Mouse (Mus musculus): Measurements from ENCODE around the gene Hsd17b10. TPM values are rescaled to one million over a fixed set of nuclear protein-coding genes. Genes with fewer than 3 reads are reported as not detected.

Gene Hsd17b10
- 188 and 189 TPM in 2 replicates for polyA plus RNA-seq (2015; fragmentation: Nextera tagmentation; extraction: Ambion mirVana)

DNA sequence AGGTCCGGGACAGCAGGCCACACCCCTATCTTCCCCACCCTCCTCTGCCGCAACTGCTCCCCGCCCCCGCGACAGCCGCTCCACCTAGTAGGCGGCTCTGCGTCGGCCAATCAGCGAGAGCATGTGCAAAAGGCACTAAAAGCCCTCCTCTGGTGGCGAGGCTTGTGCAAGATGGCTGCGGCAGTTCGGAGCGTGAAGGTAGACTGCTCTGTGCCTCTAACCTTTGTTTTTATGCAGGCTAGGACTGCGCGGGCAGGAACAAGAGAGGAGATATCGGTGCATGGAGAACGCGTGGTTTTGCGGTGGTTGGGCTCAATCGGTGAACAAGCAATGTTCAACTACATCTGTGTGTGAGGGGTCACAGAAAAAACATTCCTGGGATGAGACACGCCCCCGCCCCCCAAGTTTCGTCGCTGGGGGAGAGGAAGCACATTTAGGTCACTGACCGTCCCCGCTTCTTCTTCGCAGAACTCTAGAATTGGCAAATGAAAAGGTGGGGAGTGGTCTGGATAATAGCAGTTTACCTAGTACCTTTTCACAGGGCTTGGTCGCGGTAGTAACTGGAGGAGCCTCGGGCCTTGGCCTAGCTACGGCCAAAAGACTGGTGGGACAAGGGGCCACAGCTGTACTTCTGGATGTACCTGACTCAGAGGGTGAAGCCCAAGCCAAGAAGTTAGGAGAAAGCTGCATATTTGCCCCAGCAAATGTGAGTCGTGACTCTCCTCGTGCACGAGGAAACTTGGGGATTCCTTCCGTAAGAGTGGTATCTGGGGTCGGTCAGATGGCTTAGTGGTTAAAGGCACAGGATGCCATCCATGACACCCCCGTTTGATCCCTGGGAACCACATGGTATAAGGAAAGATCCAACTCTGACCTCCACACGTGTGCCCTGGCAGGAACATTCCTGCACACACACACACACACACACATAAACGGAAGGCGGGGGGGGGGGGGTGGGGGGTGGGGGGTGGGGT is at the start of gene Hsd17b10:
Hsd17b10 (plus strand) TSS at position 109 of the 974 bp plus-strand sequence.
- H3K4me1 ChIP-seq: no peaks in the 10 kb centered on the region
- peaks cover 42% of the 10 kb centered on the region for H3K27me3 ChIP-seq
- ATAC-seq (ENCODE audit: insufficient number of reproducible peaks, low FRiP score, low TSS enrichment, low read depth): peak; percentile 92
- H3K36me3 ChIP-seq: peaks cover 12% of the 10 kb centered on the region
- 23% methylated on average over 39 of the region's 41 CpGs for WGBS
- peak within 1 kb of the TSS; percentile 28; the same call in 1 of the 2 replicates for H3K9ac ChIP-seq
- H3K4me2 ChIP-seq: peak within 1 kb of the TSS; percentile 53
- peak within 1 kb of the TSS; percentile 71 for H3K27ac ChIP-seq
- peak within 1 kb of the TSS; percentile 48 for H3K4me3 ChIP-seq
- H3K9me3 ChIP-seq: no peaks in the 10 kb centered on the region

DNA sequence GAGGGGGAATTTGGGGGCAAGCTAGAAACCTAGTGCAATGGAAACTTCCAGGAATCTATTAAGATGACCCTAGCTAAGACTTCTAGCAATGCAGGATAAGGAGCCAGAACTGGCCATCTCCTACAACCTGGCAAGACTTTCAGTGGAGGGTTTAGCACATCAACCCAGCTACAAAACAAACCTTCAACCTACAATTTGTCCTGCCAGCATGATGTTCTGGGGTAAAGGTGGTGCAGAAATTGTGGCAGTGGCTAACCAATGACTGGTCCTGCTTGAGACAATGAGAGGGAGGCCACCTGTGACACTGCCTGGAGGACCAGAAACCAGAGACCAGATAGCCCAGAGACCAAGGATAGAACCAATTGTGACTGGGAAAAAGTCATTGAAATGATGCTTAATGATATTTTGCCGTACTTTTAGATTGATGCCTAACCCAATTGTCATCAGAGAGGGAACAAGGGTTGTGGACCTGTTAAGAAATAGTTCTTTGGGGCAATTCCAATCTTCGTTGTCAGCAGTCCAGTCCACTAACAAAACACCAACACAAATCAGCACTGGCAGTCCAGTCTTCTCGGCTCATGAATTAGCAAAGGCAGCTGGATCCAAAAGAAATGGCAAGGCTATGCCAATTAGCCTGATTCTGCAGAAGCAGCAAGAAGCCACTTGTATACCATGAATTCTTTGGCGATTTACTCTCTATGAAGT is 2.5 kb upstream of the Hsd17b10 start:
- H3K9me3 ChIP-seq: no peaks in the 10 kb centered on the region
- H3K9ac ChIP-seq: no peak overlapping the region
- H3K4me2 ChIP-seq: no peak overlapping the region
- H3K27me3 ChIP-seq: peaks cover 43% of the 10 kb centered on the region
- no peak overlapping the region for H3K27ac ChIP-seq
- H3K4me3 ChIP-seq: no peak overlapping the region
- 69% methylated on average over 4 of the region's 4 CpGs for WGBS
- ATAC-seq (ENCODE audit: insufficient number of reproducible peaks, low FRiP score, low TSS enrichment, low read depth): no peak
- peaks cover 6% of the 10 kb centered on the region for H3K36me3 ChIP-seq
- no peaks in the 10 kb centered on the region for H3K4me1 ChIP-seq

- Histone ChIP-seq H3K27me3 (peaks cover 45% of the 10 kb centered on the region), H3K4me2 (peak overlapping the region; percentile 53), H3K4me3 (peak overlapping the region; percentile 48), H3K9me3 (no peaks in the 10 kb centered on the region), H3K4me1 (no peaks in the 10 kb centered on the region), H3K36me3 (peaks cover 11% of the 10 kb centered on the region), H3K27ac (0 out of 2 replicates have a peak overlapping the region, but pooled peaks have one; percentile 54), H3K9ac (no peak overlapping the region)
- 0 out of 2 replicates have a peak, but pooled peaks have one; percentile 7 for ATAC-seq (ENCODE audit: insufficient number of reproducible peaks, low FRiP score, low TSS enrichment, low read depth)
- WGBS: 40% methylated on average over 9 of the region's 9 CpGs
Measured at GRCm38 (mm10) chrX:152001182-152001684, 412 bp upstream of the Hsd17b10 start.

GRCm38 (mm10) chrX:152002865-152003264 is 1.2 kb downstream of the Hsd17b10 start:
- Histone ChIP-seq H3K27ac (no peak overlapping the region), H3K4me2 (0 out of 2 replicates have a peak overlapping the region, but pooled peaks have one; percentile 10), H3K27me3 (peaks cover 45% of the 10 kb centered on the region), H3K9me3 (no peaks in the 10 kb centered on the region), H3K4me3 (peak overlapping the region; percentile 7; the same call in 1 of the 2 replicates), H3K36me3 (peaks cover 19% of the 10 kb centered on the region), H3K4me1 (no peaks in the 10 kb centered on the region), H3K9ac (no peak overlapping the region)
- ATAC-seq (ENCODE audit: insufficient number of reproducible peaks, low FRiP score, low TSS enrichment, low read depth): no peak
- 50% methylated on average over 2 of the region's 2 CpGs for WGBS

- ATAC-seq (ENCODE audit: insufficient number of reproducible peaks, low FRiP score, low TSS enrichment, low read depth): no peak
- no peak overlapping the region for H3K4me3 ChIP-seq
- no peaks in the 10 kb centered on the region for H3K9me3 ChIP-seq
- H3K27me3 ChIP-seq: peaks cover 41% of the 10 kb centered on the region
- H3K27ac ChIP-seq: no peak overlapping the region
- H3K9ac ChIP-seq: no peak overlapping the region
- no peaks in the 10 kb centered on the region for H3K4me1 ChIP-seq
- WGBS: 76% methylated on average over 1 of the region's 1 CpGs
- H3K36me3 ChIP-seq: peaks cover 19% of the 10 kb centered on the region
- no peak overlapping the region for H3K4me2 ChIP-seq
Measured at GRCm38 (mm10) chrX:152007863-152008262, 6.2 kb downstream of the Hsd17b10 start.

DNA sequence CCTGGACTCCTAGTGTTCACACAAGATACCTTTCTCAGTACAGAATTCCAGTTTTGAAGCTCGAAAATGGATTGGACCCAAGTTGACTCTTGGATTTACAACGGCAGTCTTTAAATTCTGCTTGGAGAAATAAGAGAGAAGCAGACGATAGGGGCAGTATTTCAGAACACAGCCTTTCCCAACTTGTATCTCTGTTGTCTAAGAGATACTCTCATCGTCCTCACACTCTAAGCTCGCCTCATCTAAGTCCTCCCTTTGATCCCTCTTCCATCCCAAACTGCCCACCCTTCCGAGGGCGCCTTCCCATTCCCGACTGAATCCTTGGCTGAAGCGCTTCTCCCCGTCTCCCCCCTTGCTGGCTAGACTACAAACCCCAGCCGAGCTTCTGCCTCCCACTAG is 14.1 kb downstream of the Hsd17b10 start:
- H3K4me3 ChIP-seq: peak overlapping the region; percentile 52
- no peak for ATAC-seq (ENCODE audit: insufficient number of reproducible peaks, low FRiP score, low TSS enrichment, low read depth)
- 16% methylated on average over 11 of the region's 11 CpGs for WGBS
- H3K27me3 ChIP-seq: peaks cover 16% of the 10 kb centered on the region
- peak overlapping the region; percentile 48 for H3K9ac ChIP-seq
- no peaks in the 10 kb centered on the region for H3K9me3 ChIP-seq
- peak overlapping the region; percentile 92 for H3K27ac ChIP-seq
- H3K4me1 ChIP-seq: peaks cover 6% of the 10 kb centered on the region; the same call in 1 of the 2 replicates
- H3K36me3 ChIP-seq: no peaks in the 10 kb centered on the region
- peak overlapping the region; percentile 48 for H3K4me2 ChIP-seq

GRCm38 (mm10) chrX:152016151-152017145 is 14.8 kb downstream of the Hsd17b10 start, which contains the start of the genes Ribc1 and Smc1a:
Gene Ribc1, minus strand, starts transcription at chrX:152016295.
Gene Smc1a, plus strand, starts transcription at chrX:152016428.
- peak within 1 kb of the TSS; percentile 92 for H3K27ac ChIP-seq
- no peaks in the 10 kb centered on the region for H3K9me3 ChIP-seq
- peak within 1 kb of the TSS; percentile 48 for H3K9ac ChIP-seq
- ATAC-seq (ENCODE audit: insufficient number of reproducible peaks, low FRiP score, low TSS enrichment, low read depth): peak; percentile 98
- peaks cover 14% of the 10 kb centered on the region for H3K27me3 ChIP-seq
- H3K4me2 ChIP-seq: peak within 1 kb of the TSS; percentile 48
- peak within 1 kb of the TSS; percentile 52 for H3K4me3 ChIP-seq
- H3K4me1 ChIP-seq: peaks cover 6% of the 10 kb centered on the region; the same call in 1 of the 2 replicates
- 17% methylated on average over 64 of the region's 64 CpGs for WGBS
- no peaks in the 10 kb centered on the region for H3K36me3 ChIP-seq

- Histone ChIP-seq H3K27ac (peak overlapping the region; percentile 92; the same call in 1 of the 2 replicates), H3K4me2 (peak overlapping the region; percentile 39), H3K4me1 (peaks cover 6% of the 10 kb centered on the region; the same call in 1 of the 2 replicates), H3K9ac (peak overlapping the region; percentile 40), H3K27me3 (peaks cover 16% of the 10 kb centered on the region), H3K4me3 (peak overlapping the region; percentile 52), H3K36me3 (no peaks in the 10 kb centered on the region), H3K9me3 (no peaks in the 10 kb centered on the region)
- ATAC-seq (ENCODE audit: insufficient number of reproducible peaks, low FRiP score, low TSS enrichment, low read depth): no peak
- WGBS: 25% methylated on average over 14 of the region's 14 CpGs
Measured at GRCm38 (mm10) chrX:152017186-152017585, 15.5 kb downstream of the Hsd17b10 start.

DNA sequence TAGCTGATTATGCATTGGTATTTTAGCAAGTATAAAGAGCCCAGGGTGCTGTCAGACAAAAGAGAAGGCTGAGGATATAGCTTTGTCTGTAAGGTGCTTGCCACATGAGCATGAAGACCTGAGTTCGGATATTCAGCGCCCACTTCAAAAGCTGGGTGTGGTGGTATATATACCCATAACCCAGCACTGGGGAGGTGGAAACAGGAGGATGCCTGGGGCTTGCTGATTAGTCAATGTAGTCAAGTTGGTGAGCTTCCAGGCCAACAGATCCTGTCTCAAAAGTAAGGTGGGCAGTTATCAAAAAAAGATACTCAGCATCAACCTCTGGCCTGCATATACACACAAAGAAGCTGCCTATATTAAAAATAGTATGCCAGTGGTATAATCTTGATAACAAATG is 17.6 kb downstream of the Hsd17b10 start:
- Histone ChIP-seq H3K27ac (no peak overlapping the region), H3K4me2 (no peak overlapping the region), H3K9ac (no peak overlapping the region), H3K4me1 (peaks cover 6% of the 10 kb centered on the region; the same call in 1 of the 2 replicates), H3K36me3 (no peaks in the 10 kb centered on the region), H3K27me3 (peaks cover 20% of the 10 kb centered on the region), H3K9me3 (no peaks in the 10 kb centered on the region), H3K4me3 (no peak overlapping the region)
- no peak for ATAC-seq (ENCODE audit: insufficient number of reproducible peaks, low FRiP score, low TSS enrichment, low read depth)
- WGBS: 86% methylated on average over 2 of the region's 2 CpGs

- H3K36me3 ChIP-seq: peaks cover 19% of the 10 kb centered on the region
- no peaks in the 10 kb centered on the region for H3K9me3 ChIP-seq
- ATAC-seq (ENCODE audit: insufficient number of reproducible peaks, low FRiP score, low TSS enrichment, low read depth): no peak
- no peak overlapping the region for H3K4me3 ChIP-seq
- H3K27me3 ChIP-seq: peaks cover 11% of the 10 kb centered on the region; the same call in 1 of the 2 replicates
- H3K27ac ChIP-seq: no peak overlapping the region
- H3K9ac ChIP-seq: no peak overlapping the region
- no peak overlapping the region for H3K4me2 ChIP-seq
- H3K4me1 ChIP-seq: no peaks in the 10 kb centered on the region
Measured at GRCm38 (mm10) chrX:152039865-152040264, 38.2 kb downstream of the Hsd17b10 start.

Measured in limb, embryonic 15.5 days (tissue).